Comparison of ENCODE assay signal across 9 mouse cellular contexts in the genomic region with DNA sequence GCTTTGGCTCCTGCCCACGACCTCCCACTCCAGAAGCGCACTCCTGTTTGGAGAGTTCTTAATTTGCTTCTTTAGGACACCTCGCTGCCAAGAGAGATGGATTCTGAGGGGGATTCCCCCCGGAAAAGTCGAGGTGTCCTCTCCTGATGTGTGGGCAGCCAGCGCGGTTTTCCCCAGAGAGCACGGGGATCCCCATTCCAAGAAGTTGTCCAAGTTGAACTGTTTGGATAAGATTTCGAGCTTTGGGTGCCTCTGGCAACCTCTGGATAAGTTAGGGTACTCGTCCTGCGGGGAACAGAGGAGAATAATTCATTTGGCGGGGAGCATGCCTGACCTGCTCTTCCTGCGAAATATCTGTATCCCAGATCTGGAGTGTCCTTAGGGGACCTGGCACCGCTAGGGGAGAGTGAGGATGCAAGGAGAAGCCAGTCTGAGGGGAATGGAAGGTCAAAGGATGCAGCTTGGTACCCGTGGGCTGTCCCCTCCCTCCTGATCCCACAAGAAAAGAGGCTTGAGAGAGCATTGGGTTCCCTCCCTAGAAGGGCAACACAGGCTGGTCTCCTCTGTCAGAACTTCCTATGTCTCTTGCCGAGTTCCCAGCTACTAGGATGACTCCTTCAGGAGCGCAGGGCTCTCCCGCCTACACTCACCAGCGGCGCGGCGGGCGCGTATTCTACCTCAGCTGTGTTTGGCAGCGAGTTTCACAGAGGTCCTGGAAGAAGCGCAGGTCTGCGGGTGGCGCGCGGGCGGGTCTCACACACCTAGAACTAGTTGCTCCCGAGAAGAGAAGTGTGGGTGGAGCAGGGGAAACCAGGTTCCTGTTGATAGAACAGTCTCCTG. TPM values are rescaled to one million over a fixed set of nuclear protein-coding genes. Genes with fewer than 3 reads are reported as not detected.
DNase-seq lines count a peak whose midpoint lies in the region; ATAC-seq and TF ChIP-seq lines count a peak whose summit lies in the region.
"Had no signal": no experiment of that assay in that cellular context is flagged by ENCODE, and none has a peak within 500 bp of the region (broad histone marks: within the 10 kb centered on the region; RNA-seq: fewer than 3 reads in every experiment).

No protein-coding gene starts in this region.

- H3K27me3 ChIP-seq in intestine, embryonic 15.5 days (replicated peaks): peaks cover 39% of the 10 kb centered on the region
- peaks cover 21% of the 10 kb centered on the region for H3K27me3 ChIP-seq in intestine, postnatal 0 days (replicated peaks; ENCODE audit: control insufficient read depth, insufficient read depth, low read length)
- peaks cover 26% of the 10 kb centered on the region for H3K27me3 ChIP-seq in forebrain, embryonic 11.5 days (ENCODE audit: control insufficient read depth, insufficient read depth, low read length)

- 0 out of 2 replicates have a peak, but pooled peaks cover 9% of the 10 kb centered on the region for H3K4me1 ChIP-seq in intestine, embryonic 15.5 days (replicated peaks)
- no peaks in the 10 kb centered on the region for H3K4me1 ChIP-seq in intestine, postnatal 0 days (replicated peaks; ENCODE audit: control insufficient read depth, insufficient read depth, low read length)
- H3K4me1 ChIP-seq in forebrain, embryonic 11.5 days (replicated peaks; ENCODE audit: control insufficient read depth, insufficient read depth, low read length): peaks cover 2% of the 10 kb centered on the region; the same call in 1 of the 2 replicates
- H3K4me1 ChIP-seq: liver, embryonic 15.5 days had no signal

- no peak for ATAC-seq in intestine, embryonic 15.5 days
- ATAC-seq in intestine, postnatal 0 days: no peak
- no peak for ATAC-seq in forebrain, embryonic 11.5 days (replicated peaks; ENCODE audit: low FRiP score)

- intact Hi-C loops in left cerebral cortex, postnatal 14 days (cut with DNase I): loop anchor here (5.0 to 10.0 kb wide), 4 partner anchors 93 to 435 kb away; no protein-coding TSS in a partner anchor
- intact Hi-C loops in gastrocnemius, postnatal 14 days (cut with DNase I; ENCODE audit: low total_unique reads): no loop called here

- peak; percentile 65 for DNase-seq in forebrain, embryonic 11.5 days (ENCODE audit: low spot score)
- DNase-seq in left cerebral cortex, postnatal 14 days (ENCODE audit: low spot score in 2 of 2): peak; percentile 60 to 72
- DNase-seq in right cerebral cortex, adult 2 months (ENCODE audit: low spot score in 2 of 2): peak; percentile 72 to 73
- no peak for DNase-seq in gastrocnemius, postnatal 14 days
- DNase-seq in spleen, adult 12 weeks (ENCODE audit: low spot score): no peak
- DNase-seq in c-Kit-positive CD71-positive TER-119-positive erythroid progenitor cells, embryonic 14.5 days (ENCODE audit: low spot score): no peak

- no peaks in the 10 kb centered on the region for H3K9me3 ChIP-seq in intestine, embryonic 15.5 days
- no peaks in the 10 kb centered on the region for H3K9me3 ChIP-seq in intestine, postnatal 0 days (ENCODE audit: control insufficient read depth)
- no peaks in the 10 kb centered on the region for H3K9me3 ChIP-seq in forebrain, embryonic 11.5 days (ENCODE audit: control insufficient read depth, low read length)
- H3K9me3 ChIP-seq: liver, embryonic 15.5 days had no signal

- TF ChIP-seq CTCF in intestine, postnatal 0 days (IDR thresholded peaks at IDR 0.05; ENCODE audit: low read depth): no peak

- H3K36me3 ChIP-seq in intestine, embryonic 15.5 days: no peaks in the 10 kb centered on the region
- no peaks in the 10 kb centered on the region for H3K36me3 ChIP-seq in intestine, postnatal 0 days (ENCODE audit: control insufficient read depth, insufficient read depth)
- no peaks in the 10 kb centered on the region for H3K36me3 ChIP-seq in forebrain, embryonic 11.5 days (ENCODE audit: control insufficient read depth, insufficient read depth, low read length)
- H3K36me3 ChIP-seq: liver, embryonic 15.5 days had no signal

- H3K4me2 ChIP-seq in intestine, embryonic 15.5 days (replicated peaks): peak overlapping the region; percentile 81; the same call in 1 of the 2 replicates
- no peak overlapping the region for H3K4me2 ChIP-seq in intestine, postnatal 0 days (replicated peaks; ENCODE audit: low read depth)
- peak overlapping the region; percentile 83 for H3K4me2 ChIP-seq in forebrain, embryonic 11.5 days (ENCODE audit: low read depth, low read length, severe bottlenecking)
- H3K4me2 ChIP-seq: liver, embryonic 15.5 days had no signal

- H3K4me3 ChIP-seq in intestine, embryonic 15.5 days (replicated peaks): no peak overlapping the region
- no peak overlapping the region for H3K4me3 ChIP-seq in intestine, postnatal 0 days (ENCODE audit: low read depth, low read length)
- peak overlapping the region; percentile 46 for H3K4me3 ChIP-seq in forebrain, embryonic 11.5 days (ENCODE audit: low read depth, low read length)
- H3K4me3 ChIP-seq: liver, embryonic 15.5 days had no signal

- no peak overlapping the region for H3K9ac ChIP-seq in intestine, embryonic 15.5 days
- H3K9ac ChIP-seq in intestine, postnatal 0 days (ENCODE audit: low read depth, low read length): no peak overlapping the region
- peak overlapping the region; percentile 5; the same call in 1 of the 2 replicates for H3K9ac ChIP-seq in forebrain, embryonic 11.5 days (ENCODE audit: low read length)
- H3K9ac ChIP-seq: liver, embryonic 15.5 days had no signal

- WGBS in intestine, embryonic 15.5 days: 2% methylated on average over 32 of the region's 32 CpGs
- 4% methylated on average over 32 of the region's 32 CpGs for WGBS in intestine, postnatal 0 days
- WGBS in forebrain, embryonic 11.5 days: under 1% methylated on average over 32 of the region's 32 CpGs

- H3K27ac ChIP-seq in intestine, embryonic 15.5 days: no peak overlapping the region
- no peak overlapping the region for H3K27ac ChIP-seq in intestine, postnatal 0 days (ENCODE audit: low read depth, low read length)
- no peak overlapping the region for H3K27ac ChIP-seq in forebrain, embryonic 11.5 days (ENCODE audit: low read depth, low read length)
- H3K27ac ChIP-seq: liver, embryonic 15.5 days had no signal

RNA-seq across cellular contexts. Expression of gene Pcsk2, which starts 1.5 kb away (rescaled TPM):
- polyA plus RNA-seq in intestine, embryonic 15.5 days (2015; fragmentation: Nextera tagmentation; extraction: Ambion mirVana): 1.5 and 2.2 TPM in 2 replicates
- 0.57 and 0.68 TPM in 2 replicates for polyA plus RNA-seq in intestine, postnatal 0 days (2015; fragmentation: Nextera tagmentation; extraction: Ambion mirVana)
- 2.0 and 2.2 TPM in 2 replicates for polyA plus RNA-seq in forebrain, embryonic 11.5 days (2014; fragmentation: Nextera tagmentation; extraction: Ambion mirVana)
- 100 to 1,000 TPM; 233 to 246 TPM for total RNA-seq in left cerebral cortex, postnatal 14 days (2021)
- under 1 TPM; 0.18 to 0.35 TPM for total RNA-seq in gastrocnemius, postnatal 14 days (2021)

Comparison
In these comparisons a context has a peak if more than half of its experiments do, and no peak if none do; other contexts are left out.
1. DNase-seq: peak in forebrain, embryonic 11.5 days (single experiment), left cerebral cortex, postnatal 14 days (2 of 2) and right cerebral cortex, adult 2 months (2 of 2); none in gastrocnemius, postnatal 14 days (single experiment), spleen, adult 12 weeks (single experiment) and c-Kit-positive CD71-positive TER-119-positive erythroid progenitor cells, embryonic 14.5 days (single experiment).